ENCODE assay signal across 17 mouse cellular contexts in genomic region chr1:43532279-43532678, GRCm38 (mm10).
A peak's percentile ranks its signal among the peaks of the same experiment; 100 is the strongest.
DNase-seq lines count a peak whose midpoint lies in the region; ATAC-seq and TF ChIP-seq lines count a peak whose summit lies in the region.
"Had no signal": no experiment of that assay in that cellular context is flagged by ENCODE, and none has a peak within 500 bp of the region (broad histone marks: within the 10 kb centered on the region; RNA-seq: fewer than 3 reads in every experiment).

No protein-coding gene starts in this region.

- no peak overlapping the region for H3K27ac ChIP-seq in heart, embryonic 11.5 days (ENCODE audit: low read depth, low read length)
- no peak overlapping the region for H3K27ac ChIP-seq in intestine, postnatal 0 days (ENCODE audit: low read depth, low read length)
- no peak overlapping the region for H3K27ac ChIP-seq in intestine, embryonic 16.5 days (ENCODE audit: low read length)
- H3K27ac ChIP-seq in liver, embryonic 13.5 days: 0 out of 2 replicates have a peak overlapping the region, but pooled peaks have one; percentile 12
- H3K27ac ChIP-seq in liver, postnatal 0 days (ENCODE audit: low read depth): no peak overlapping the region
- H3K27ac ChIP-seq in stomach, embryonic 16.5 days (ENCODE audit: low read length): no peak overlapping the region
- H3K27ac ChIP-seq: forebrain, embryonic 12.5 days; stomach, embryonic 15.5 days had no signal

- 0 out of 2 replicates have a peak, but pooled peaks have one; percentile 12 for TF ChIP-seq CTCF in intestine, postnatal 0 days (IDR thresholded peaks at IDR 0.05; ENCODE audit: low read depth)
- TF ChIP-seq CTCF in liver, postnatal 0 days (IDR thresholded peaks at IDR 0.05; ENCODE audit: low read depth): no peak

- H3K4me2 ChIP-seq in heart, embryonic 11.5 days: no peak overlapping the region
- no peak overlapping the region for H3K4me2 ChIP-seq in intestine, postnatal 0 days (replicated peaks; ENCODE audit: low read depth)
- no peak overlapping the region for H3K4me2 ChIP-seq in intestine, embryonic 16.5 days (ENCODE audit: low read depth, low read length)
- H3K4me2 ChIP-seq in liver, embryonic 13.5 days: no peak overlapping the region
- H3K4me2 ChIP-seq in liver, postnatal 0 days (ENCODE audit: low read depth, low read length): no peak overlapping the region
- H3K4me2 ChIP-seq in stomach, embryonic 16.5 days (ENCODE audit: low read depth, low read length): no peak overlapping the region
- H3K4me2 ChIP-seq: forebrain, embryonic 12.5 days; liver, embryonic 11.5 days; stomach, embryonic 15.5 days had no signal

- H3K4me3 ChIP-seq in heart, embryonic 11.5 days (ENCODE audit: low read depth, low read length): no peak overlapping the region
- H3K4me3 ChIP-seq in intestine, postnatal 0 days (ENCODE audit: low read depth, low read length): no peak overlapping the region
- no peak overlapping the region for H3K4me3 ChIP-seq in intestine, embryonic 16.5 days (ENCODE audit: low read length)
- no peak overlapping the region for H3K4me3 ChIP-seq in liver, embryonic 13.5 days (replicated peaks)
- no peak overlapping the region for H3K4me3 ChIP-seq in liver, postnatal 0 days (ENCODE audit: low read depth, low read length)
- no peak overlapping the region for H3K4me3 ChIP-seq in stomach, embryonic 16.5 days (replicated peaks; ENCODE audit: low read length)
- H3K4me3 ChIP-seq: forebrain, embryonic 12.5 days; stomach, embryonic 15.5 days had no signal

- H3K9ac ChIP-seq in heart, embryonic 11.5 days (ENCODE audit: low read depth, low read length): no peak overlapping the region
- no peak overlapping the region for H3K9ac ChIP-seq in intestine, postnatal 0 days (ENCODE audit: low read depth, low read length)
- H3K9ac ChIP-seq in intestine, embryonic 16.5 days (ENCODE audit: low read depth, low read length): no peak overlapping the region
- no peak overlapping the region for H3K9ac ChIP-seq in liver, embryonic 13.5 days
- H3K9ac ChIP-seq in liver, postnatal 0 days (replicated peaks): no peak overlapping the region
- H3K9ac ChIP-seq in stomach, embryonic 16.5 days (ENCODE audit: low read length): no peak overlapping the region
- H3K9ac ChIP-seq: forebrain, embryonic 12.5 days; stomach, embryonic 15.5 days had no signal

- H3K27me3 ChIP-seq in heart, embryonic 11.5 days (ENCODE audit: control insufficient read depth, insufficient read depth, low read length): no peaks in the 10 kb centered on the region
- H3K27me3 ChIP-seq in intestine, postnatal 0 days (replicated peaks; ENCODE audit: control insufficient read depth, insufficient read depth, low read length): no peaks in the 10 kb centered on the region
- no peaks in the 10 kb centered on the region for H3K27me3 ChIP-seq in intestine, embryonic 16.5 days (replicated peaks; ENCODE audit: control insufficient read depth, insufficient read depth, low read length)
- no peaks in the 10 kb centered on the region for H3K27me3 ChIP-seq in liver, embryonic 13.5 days
- no peaks in the 10 kb centered on the region for H3K27me3 ChIP-seq in liver, postnatal 0 days (ENCODE audit: insufficient read depth, low read length)
- no peaks in the 10 kb centered on the region for H3K27me3 ChIP-seq in stomach, embryonic 16.5 days (ENCODE audit: control insufficient read depth, insufficient read depth, low read length)
- H3K27me3 ChIP-seq: CH12.LX; forebrain, embryonic 12.5 days; stomach, embryonic 15.5 days had no signal

- H3K9me3 ChIP-seq in heart, embryonic 11.5 days (replicated peaks; ENCODE audit: control insufficient read depth, low read length): no peaks in the 10 kb centered on the region
- H3K9me3 ChIP-seq in intestine, postnatal 0 days (ENCODE audit: control insufficient read depth): no peaks in the 10 kb centered on the region
- H3K9me3 ChIP-seq in intestine, embryonic 16.5 days (ENCODE audit: control insufficient read depth, low read length): no peaks in the 10 kb centered on the region
- H3K9me3 ChIP-seq in liver, embryonic 13.5 days (replicated peaks): no peaks in the 10 kb centered on the region
- no peaks in the 10 kb centered on the region for H3K9me3 ChIP-seq in liver, postnatal 0 days (ENCODE audit: low read length)
- H3K9me3 ChIP-seq in stomach, embryonic 16.5 days (replicated peaks; ENCODE audit: control insufficient read depth, low read length): no peaks in the 10 kb centered on the region
- H3K9me3 ChIP-seq: forebrain, embryonic 12.5 days; stomach, embryonic 15.5 days had no signal

- no peak for TF ChIP-seq EP300 in liver, postnatal 0 days (IDR thresholded peaks at IDR 0.05; ENCODE audit: low read depth)

- H3K36me3 ChIP-seq in heart, embryonic 11.5 days (ENCODE audit: control insufficient read depth, insufficient read depth, low read length): no peaks in the 10 kb centered on the region
- H3K36me3 ChIP-seq in intestine, postnatal 0 days (ENCODE audit: control insufficient read depth, insufficient read depth): no peaks in the 10 kb centered on the region
- no peaks in the 10 kb centered on the region for H3K36me3 ChIP-seq in intestine, embryonic 16.5 days (ENCODE audit: control insufficient read depth, insufficient read depth, low read length)
- H3K36me3 ChIP-seq in liver, embryonic 13.5 days: no peaks in the 10 kb centered on the region
- no peaks in the 10 kb centered on the region for H3K36me3 ChIP-seq in liver, postnatal 0 days (replicated peaks; ENCODE audit: insufficient read depth, low read length)
- H3K36me3 ChIP-seq in stomach, embryonic 16.5 days (ENCODE audit: control insufficient read depth, insufficient read depth, low read length): no peaks in the 10 kb centered on the region; the same call in 1 of the 2 replicates
- H3K36me3 ChIP-seq: stomach, embryonic 15.5 days had no signal

- intact Hi-C loops in heart, postnatal 36 days (cut with DNase I): loop anchor here (5.0 kb wide), 1 partner anchor 85 kb away; no protein-coding TSS in a partner anchor

- no peak for DNase-seq in heart, postnatal 36 days
- no peak for DNase-seq in liver, embryonic 13.5 days
- DNase-seq in liver, postnatal 0 days: no peak
- DNase-seq: adrenal gland, postnatal 25 days; cerebellum, adult 11 months; cerebellum, postnatal 14 days; gastrocnemius, postnatal 14 days; heart, postnatal 14 days; right cerebral cortex, postnatal 25 days had no signal

- H3K4me1 ChIP-seq in heart, embryonic 11.5 days (ENCODE audit: control insufficient read depth, insufficient read depth, low read length): peaks cover 47% of the 10 kb centered on the region
- peaks cover 2% of the 10 kb centered on the region; the same call in 1 of the 2 replicates for H3K4me1 ChIP-seq in intestine, postnatal 0 days (replicated peaks; ENCODE audit: control insufficient read depth, insufficient read depth, low read length)
- peaks cover 14% of the 10 kb centered on the region for H3K4me1 ChIP-seq in intestine, embryonic 16.5 days (ENCODE audit: control insufficient read depth, insufficient read depth, low read length)
- peaks cover 65% of the 10 kb centered on the region for H3K4me1 ChIP-seq in liver, embryonic 13.5 days (replicated peaks)
- H3K4me1 ChIP-seq in liver, postnatal 0 days (ENCODE audit: insufficient read depth): peaks cover 28% of the 10 kb centered on the region
- H3K4me1 ChIP-seq in stomach, embryonic 16.5 days (ENCODE audit: control insufficient read depth, insufficient read depth, low read length): peaks cover 21% of the 10 kb centered on the region

- ATAC-seq in heart, embryonic 11.5 days (replicated peaks; ENCODE audit: insufficient number of reproducible peaks, low FRiP score, low TSS enrichment): peak; percentile 39; the same call in 1 of the 2 replicates
- ATAC-seq in intestine, postnatal 0 days: no peak
- ATAC-seq in intestine, embryonic 16.5 days: no peak
- ATAC-seq in liver, embryonic 13.5 days (ENCODE audit: low read depth): no peak
- no peak for ATAC-seq in liver, postnatal 0 days
- ATAC-seq in stomach, embryonic 16.5 days (ENCODE audit: insufficient read depth, low FRiP score): peak; percentile 34; the same call in 1 of the 2 replicates

- WGBS in heart, embryonic 11.5 days (ENCODE audit: insufficient replicate concordance): 47% methylated on average over 4 of the region's 4 CpGs
- 53% methylated on average over 4 of the region's 4 CpGs for WGBS in intestine, postnatal 0 days
- 59% methylated on average over 4 of the region's 4 CpGs for WGBS in intestine, embryonic 16.5 days
- 53% methylated on average over 4 of the region's 4 CpGs for WGBS in liver, embryonic 13.5 days (ENCODE audit: insufficient replicate concordance)
- 66% methylated on average over 4 of the region's 4 CpGs for WGBS in liver, postnatal 0 days (ENCODE audit: insufficient replicate concordance)
- 52% methylated on average over 4 of the region's 4 CpGs for WGBS in stomach, embryonic 16.5 days

Comparison
In these comparisons a context has a peak if more than half of its experiments do, and no peak if none do; other contexts are left out.
1. ATAC-seq: peak in heart, embryonic 11.5 days (single experiment) and stomach, embryonic 16.5 days (single experiment); none in intestine, postnatal 0 days (single experiment), intestine, embryonic 16.5 days (single experiment), liver, embryonic 13.5 days (single experiment) and liver, postnatal 0 days (single experiment).